Mouse (Mus musculus) CH12.LX (cell line): ENCODE measurements around the gene Trpt1. TPM values are rescaled to one million over a fixed set of nuclear protein-coding genes. Genes with fewer than 3 reads are reported as not detected.

Experiments used
- DNase-seq: peaks from one replicate; pipeline ENCODE4 v3.0.0-alpha.2; 2013; ENCODE audit errors: extremely low read depth
- H3K27ac ChIP-seq: 2 replicates; pipeline ENCODE4 v1.5.1; 2012; ENCODE audit warnings: low read depth, mild to moderate bottlenecking, control low read depth, moderate library complexity; ENCODE audit not compliant: insufficient read depth
- H3K27me3 ChIP-seq: replicated peaks from 2 replicates; pipeline ENCODE3; 2012; ENCODE audit warnings: inconsistent platforms
- H3K36me3 ChIP-seq, 2 experiments: replicated peaks in 1 of 2; 2 replicates each; pipeline versions ENCODE3 to v1.6.1; 2012; ENCODE audit warnings: inconsistent platforms in 1 of 2, low read length in 1 of 2, mild to moderate bottlenecking in 1 of 2, mixed read lengths in 1 of 2, moderate library complexity in 1 of 2; ENCODE audit not compliant: control insufficient read depth in 1 of 2, insufficient read depth in 1 of 2
- H3K4me1 ChIP-seq, 2 experiments: 2 replicates each; pipeline ENCODE4 v1.6.1; 2012; ENCODE audit warnings: inconsistent platforms in 1 of 2, moderate library complexity in 1 of 2; ENCODE audit not compliant: insufficient read depth in 2 of 2, control insufficient read depth in 1 of 2
- H3K4me2 ChIP-seq: 2 replicates; pipeline ENCODE4 v1.6.1; 2012; ENCODE audit warnings: low read depth, mild to moderate bottlenecking, control low read depth; ENCODE audit not compliant: poor library complexity, insufficient read depth, severe bottlenecking
- H3K4me3 ChIP-seq, 3 experiments: fragments of 150-350 bp in 1 of 3; sonication (generic) in 1 of 3; replicated peaks in 1 of 3; 2 replicates each; pipeline versions ENCODE3 to v1.5.1; 2011 to 2012; ENCODE audit warnings: low read depth in 2 of 3, low read length in 2 of 3, mild to moderate bottlenecking in 2 of 3, moderate library complexity in 2 of 3, control low read depth in 1 of 3, improper control_type of control experiment in 1 of 3, inconsistent platforms in 1 of 3, mixed read lengths in 1 of 3; ENCODE audit not compliant: poor library complexity in 1 of 3
- H3K79me2 ChIP-seq: replicated peaks from 2 replicates; pipeline ENCODE4 v1.6.1; 2012; ENCODE audit warnings: mild to moderate bottlenecking, moderate library complexity; ENCODE audit not compliant: control insufficient read depth, poor library complexity, insufficient read depth, severe bottlenecking; ENCODE audit errors: extremely low read depth
- H3K9ac ChIP-seq: 2 replicates; pipeline ENCODE4 v1.6.1; 2012; ENCODE audit warnings: low read depth, mild to moderate bottlenecking, control low read depth, moderate library complexity; ENCODE audit not compliant: insufficient read depth
- H3K9me3 ChIP-seq: replicated peaks from 2 replicates; pipeline ENCODE3; 2012; ENCODE audit warnings: low read length, inconsistent platforms, mixed read lengths
- BHLHE40 ChIP-seq: IDR thresholded peaks from 2 replicates; pipeline ENCODE4 v1.6.1; 2011; ENCODE audit warnings: mild to moderate bottlenecking, low read depth, low read length, improper control_type of control experiment
- CHD2 ChIP-seq: IDR thresholded peaks from 2 replicates; pipeline ENCODE4 v1.6.1; 2011; ENCODE audit warnings: low read length, improper control_type of control experiment
- ELF1 ChIP-seq: IDR thresholded peaks from 2 replicates; pipeline ENCODE4 v1.6.1; 2014; ENCODE audit warnings: low read depth, mild to moderate bottlenecking, inconsistent platforms, low read length, improper control_type of control experiment
- JUN ChIP-seq: IDR thresholded peaks from 2 replicates; pipeline ENCODE4 v1.6.1; 2011; ENCODE audit warnings: low read depth, mild to moderate bottlenecking, low read length, improper control_type of control experiment, moderate library complexity; ENCODE audit not compliant: insufficient read depth
- MAZ ChIP-seq: IDR thresholded peaks from 2 replicates; pipeline ENCODE4 v1.6.1; 2012; ENCODE audit warnings: low read depth, mild to moderate bottlenecking, inconsistent platforms, low read length, improper control_type of control experiment, moderate library complexity
- MEF2A ChIP-seq: IDR thresholded peaks from 2 replicates; pipeline ENCODE4 v1.6.1; 2014; ENCODE audit warnings: low read depth, mild to moderate bottlenecking, inconsistent platforms, low read length, improper control_type of control experiment, borderline replicate concordance
- MXI1 ChIP-seq: IDR thresholded peaks from 2 replicates; pipeline ENCODE4 v1.6.1; 2011; ENCODE audit warnings: mild to moderate bottlenecking, low read depth, low read length, improper control_type of control experiment
- MYC ChIP-seq: IDR thresholded peaks from 2 replicates; pipeline ENCODE4 v1.6.1; 2011; ENCODE audit warnings: low read depth, mild to moderate bottlenecking, improper control_type of control experiment, low read length
- PAX5 ChIP-seq: IDR thresholded peaks from 2 replicates; pipeline ENCODE4 v1.6.1; 2012; ENCODE audit warnings: low read length, inconsistent platforms, mixed read lengths
- POLR2A ChIP-seq: IDR thresholded peaks from 2 replicates; pipeline ENCODE4 v1.6.1; 2011; ENCODE audit warnings: low read depth, mild to moderate bottlenecking, improper control_type of control experiment, low read length
- TCF12 ChIP-seq: IDR thresholded peaks from 2 replicates; pipeline ENCODE4 v1.6.1; 2014; ENCODE audit warnings: low read depth, mild to moderate bottlenecking, inconsistent platforms, low read length, improper control_type of control experiment
- UBTF ChIP-seq: IDR thresholded peaks from 2 replicates; pipeline ENCODE4 v1.6.1; 2012; ENCODE audit warnings: low read depth, mild to moderate bottlenecking, inconsistent platforms, low read length, improper control_type of control experiment, moderate library complexity
- USF1 ChIP-seq: IDR thresholded peaks from 2 replicates; pipeline ENCODE4 v1.6.1; 2014; ENCODE audit warnings: low read depth, mild to moderate bottlenecking, inconsistent platforms, low read length, improper control_type of control experiment
- ZMIZ1 ChIP-seq: IDR thresholded peaks from 2 replicates; pipeline ENCODE4 v1.6.1; 2012; ENCODE audit warnings: low read depth, mild to moderate bottlenecking, inconsistent platforms, low read length, improper control_type of control experiment
- dilution Hi-C: fragments of 300-500 bp; cut with MboI; formaldehyde crosslinking; loops from 2 replicates; pipeline ENCODE4 v1.14.3; 2020; ENCODE audit warnings: low sequenced_read_pairs; ENCODE audit not compliant: extremely low pct_unique_long_range_greater_than_20kb, extremely low pct_ligation_motif_present
- in situ Hi-C: fragments of 300-500 bp; cut with MboI; formaldehyde crosslinking; loops from 3 replicates; pipeline ENCODE4 v1.14.3; 2019; ENCODE audit warnings: low sequenced_read_pairs, low pct_ligation_motif_present, low pct_unique_long_range_greater_than_20kb, mixed read lengths
- polyA plus RNA-seq: library from polyadenylated mRNA; unstranded; fragments of >175 nt; gene quantifications from 2 replicates; pipeline ENCODE4 v1.2.1, GENCODE M21; 2012; ENCODE audit warnings: low read depth; ENCODE audit not compliant: insufficient read length
- total RNA-seq, 2 experiments: library from RNA; depleted of rRNA; stranded (reverse); fragments of 300-350 nt in 1 of 2; fragments of >200 nt in 1 of 2; gene quantifications; 2 replicates each; pipeline ENCODE4 v1.2.3; 2012 to 2014

The Trpt1 gene
- total and polyA plus RNA-seq, 3 experiments: 3.1 to 4.7 (median 3.4) TPM

- Histone ChIP-seq H3K36me3 (peaks cover 20 to 42% of the 10 kb centered on the region in 2 experiments), H3K4me2 (peak overlapping the region; percentile 69), H3K9me3 (no peaks in the 10 kb centered on the region), H3K4me1 (peaks cover 15 to 49% of the 10 kb centered on the region in 2 experiments), H3K4me3 (peak overlapping the region; percentile 66 to 83 (median 68)), H3K9ac (peak overlapping the region; percentile 50; the same call in 1 of the 2 replicates), H3K79me2 (peaks cover 29% of the 10 kb centered on the region), H3K27me3 (no peaks in the 10 kb centered on the region), H3K27ac (peak overlapping the region; percentile 32; the same call in 1 of the 2 replicates)
- in situ Hi-C loops (no loop called here), dilution Hi-C loops (no loop called here)
- TF ChIP-seq USF1 (no peak), PAX5 (no peak), POLR2A (no peak), TCF12 (no peak), ELF1 (no peak), JUN (no peak), MEF2A (no peak)
- DNase-seq: no peak
Measured at GRCm38 (mm10) chr19:6978639-6978974, 17.3 kb upstream of the Trpt1 start.

GRCm38 (mm10) chr19:6979001-6979479 is 16.9 kb upstream of the Trpt1 start:
- Histone ChIP-seq H3K27ac (peak overlapping the region; percentile 32; the same call in 1 of the 2 replicates), H3K4me1 (peaks cover 15 to 45% of the 10 kb centered on the region in 2 experiments), H3K79me2 (peaks cover 29% of the 10 kb centered on the region), H3K27me3 (no peaks in the 10 kb centered on the region), H3K4me2 (peak overlapping the region; percentile 69), H3K4me3 (peak overlapping the region; percentile 66 to 83 (median 68)), H3K9ac (peak overlapping the region; percentile 50; the same call in 1 of the 2 replicates), H3K9me3 (no peaks in the 10 kb centered on the region), H3K36me3 (peaks cover 21 to 47% of the 10 kb centered on the region in 2 experiments)
- dilution Hi-C loops: no loop called here
- in situ Hi-C loops: no loop called here
- TF ChIP-seq CHD2: peak; percentile 66
- 0 out of 2 replicates have a peak, but pooled peaks have one; percentile 19 for TF ChIP-seq MYC
- TF ChIP-seq MAZ: 0 out of 2 replicates have a peak, but pooled peaks have one; percentile 11
- TF ChIP-seq UBTF: 0 out of 2 replicates have a peak, but pooled peaks have one; percentile 23
- 0 out of 2 replicates have a peak, but pooled peaks have one; percentile 2 for TF ChIP-seq BHLHE40
- TF ChIP-seq ZMIZ1: no peak; the same call in 1 of the 2 replicates
- no peak for TF ChIP-seq MXI1
- peak; percentile 70 for DNase-seq
